Mouse (Mus musculus) CH12.LX (cell line): ENCODE data around the gene Cul9. TPM values are rescaled to one million over a fixed set of nuclear protein-coding genes. Genes with fewer than 3 reads are reported as not detected.

Source experiments
- DNase-seq: peaks from one replicate; pipeline ENCODE4 v3.0.0-alpha.2; 2013; ENCODE audit errors: extremely low read depth
- H3K27ac ChIP-seq: 2 replicates; pipeline ENCODE4 v1.5.1; 2012; ENCODE audit warnings: low read depth, mild to moderate bottlenecking, control low read depth, moderate library complexity; ENCODE audit not compliant: insufficient read depth
- H3K27me3 ChIP-seq: replicated peaks from 2 replicates; pipeline ENCODE3; 2012; ENCODE audit warnings: inconsistent platforms
- H3K36me3 ChIP-seq, 2 experiments: replicated peaks in 1 of 2; 2 replicates each; pipeline versions ENCODE3 to v1.6.1; 2012; ENCODE audit warnings: inconsistent platforms in 1 of 2, low read length in 1 of 2, mild to moderate bottlenecking in 1 of 2, mixed read lengths in 1 of 2, moderate library complexity in 1 of 2; ENCODE audit not compliant: control insufficient read depth in 1 of 2, insufficient read depth in 1 of 2
- H3K4me1 ChIP-seq, 2 experiments: 2 replicates each; pipeline ENCODE4 v1.6.1; 2012; ENCODE audit warnings: inconsistent platforms in 1 of 2, moderate library complexity in 1 of 2; ENCODE audit not compliant: insufficient read depth in 2 of 2, control insufficient read depth in 1 of 2
- H3K4me2 ChIP-seq: 2 replicates; pipeline ENCODE4 v1.6.1; 2012; ENCODE audit warnings: low read depth, mild to moderate bottlenecking, control low read depth; ENCODE audit not compliant: poor library complexity, insufficient read depth, severe bottlenecking
- H3K4me3 ChIP-seq, 3 experiments: fragments of 150-350 bp in 1 of 3; sonication (generic) in 1 of 3; replicated peaks in 1 of 3; 2 replicates each; pipeline versions ENCODE3 to v1.5.1; 2011 to 2012; ENCODE audit warnings: low read depth in 2 of 3, low read length in 2 of 3, mild to moderate bottlenecking in 2 of 3, moderate library complexity in 2 of 3, control low read depth in 1 of 3, improper control_type of control experiment in 1 of 3, inconsistent platforms in 1 of 3, mixed read lengths in 1 of 3; ENCODE audit not compliant: poor library complexity in 1 of 3
- H3K79me2 ChIP-seq: replicated peaks from 2 replicates; pipeline ENCODE4 v1.6.1; 2012; ENCODE audit warnings: mild to moderate bottlenecking, moderate library complexity; ENCODE audit not compliant: control insufficient read depth, poor library complexity, insufficient read depth, severe bottlenecking; ENCODE audit errors: extremely low read depth
- H3K9ac ChIP-seq: 2 replicates; pipeline ENCODE4 v1.6.1; 2012; ENCODE audit warnings: low read depth, mild to moderate bottlenecking, control low read depth, moderate library complexity; ENCODE audit not compliant: insufficient read depth
- H3K9me3 ChIP-seq: replicated peaks from 2 replicates; pipeline ENCODE3; 2012; ENCODE audit warnings: low read length, inconsistent platforms, mixed read lengths
- CHD2 ChIP-seq: IDR thresholded peaks from 2 replicates; pipeline ENCODE4 v1.6.1; 2011; ENCODE audit warnings: low read length, improper control_type of control experiment
- EP300 ChIP-seq: IDR thresholded peaks from 2 replicates; pipeline ENCODE4 v1.6.1; 2011; ENCODE audit warnings: low read length, improper control_type of control experiment
- ETS1 ChIP-seq: conservative IDR thresholded peaks from 2 replicates; pipeline ENCODE4 v1.6.1; 2012; ENCODE audit warnings: low read depth, mild to moderate bottlenecking, inconsistent platforms, low read length, improper control_type of control experiment, moderate library complexity
- GABPA ChIP-seq: IDR thresholded peaks from 2 replicates; pipeline ENCODE4 v1.6.1; 2012; ENCODE audit warnings: low read depth, low read length, improper control_type of control experiment, inconsistent platforms; ENCODE audit not compliant: insufficient replicate concordance
- IRF4 ChIP-seq: IDR thresholded peaks from 2 replicates; pipeline ENCODE4 v1.6.1; 2014; ENCODE audit warnings: low read depth, mild to moderate bottlenecking, inconsistent platforms, low read length, improper control_type of control experiment
- JUN ChIP-seq: IDR thresholded peaks from 2 replicates; pipeline ENCODE4 v1.6.1; 2011; ENCODE audit warnings: low read depth, mild to moderate bottlenecking, low read length, improper control_type of control experiment, moderate library complexity; ENCODE audit not compliant: insufficient read depth
- KAT2A ChIP-seq: IDR thresholded peaks from 2 replicates; pipeline ENCODE4 v1.6.1; 2012; ENCODE audit warnings: low read length, improper control_type of control experiment, inconsistent platforms; ENCODE audit not compliant: insufficient replicate concordance
- MAFK ChIP-seq: IDR thresholded peaks from 2 replicates; pipeline ENCODE4 v1.6.1; 2011; ENCODE audit warnings: low read length, improper control_type of control experiment; ENCODE audit not compliant: insufficient replicate concordance
- MAZ ChIP-seq: IDR thresholded peaks from 2 replicates; pipeline ENCODE4 v1.6.1; 2012; ENCODE audit warnings: low read depth, mild to moderate bottlenecking, inconsistent platforms, low read length, improper control_type of control experiment, moderate library complexity
- MEF2A ChIP-seq: IDR thresholded peaks from 2 replicates; pipeline ENCODE4 v1.6.1; 2014; ENCODE audit warnings: low read depth, mild to moderate bottlenecking, inconsistent platforms, low read length, improper control_type of control experiment, borderline replicate concordance
- RAD21 ChIP-seq: IDR thresholded peaks from 2 replicates; pipeline ENCODE4 v1.6.1; 2011; ENCODE audit warnings: low read depth, mild to moderate bottlenecking, low read length, improper control_type of control experiment, moderate library complexity
- RCOR1 ChIP-seq: conservative IDR thresholded peaks from 2 replicates; pipeline ENCODE4 v1.6.1; 2012; ENCODE audit warnings: low read depth, mild to moderate bottlenecking, inconsistent platforms, low read length, improper control_type of control experiment
- SIN3A ChIP-seq: IDR thresholded peaks from 2 replicates; pipeline ENCODE4 v1.6.1; 2012; ENCODE audit warnings: low read length, improper control_type of control experiment, inconsistent platforms
- UBTF ChIP-seq: IDR thresholded peaks from 2 replicates; pipeline ENCODE4 v1.6.1; 2012; ENCODE audit warnings: low read depth, mild to moderate bottlenecking, inconsistent platforms, low read length, improper control_type of control experiment, moderate library complexity
- USF1 ChIP-seq: IDR thresholded peaks from 2 replicates; pipeline ENCODE4 v1.6.1; 2014; ENCODE audit warnings: low read depth, mild to moderate bottlenecking, inconsistent platforms, low read length, improper control_type of control experiment
- USF2 ChIP-seq: conservative IDR thresholded peaks from 2 replicates; pipeline ENCODE4 v1.6.1; 2011; ENCODE audit warnings: low read depth, low read length, improper control_type of control experiment
- ZC3H11A ChIP-seq: IDR thresholded peaks from 2 replicates; pipeline ENCODE4 v1.6.1; 2012; ENCODE audit warnings: low read depth, mild to moderate bottlenecking, inconsistent platforms, low read length, improper control_type of control experiment
- dilution Hi-C: fragments of 300-500 bp; cut with MboI; formaldehyde crosslinking; loops from 2 replicates; pipeline ENCODE4 v1.14.3; 2020; ENCODE audit warnings: low sequenced_read_pairs; ENCODE audit not compliant: extremely low pct_unique_long_range_greater_than_20kb, extremely low pct_ligation_motif_present
- in situ Hi-C: fragments of 300-500 bp; cut with MboI; formaldehyde crosslinking; loops from 3 replicates; pipeline ENCODE4 v1.14.3; 2019; ENCODE audit warnings: low sequenced_read_pairs, low pct_ligation_motif_present, low pct_unique_long_range_greater_than_20kb, mixed read lengths
- polyA plus RNA-seq: library from polyadenylated mRNA; unstranded; fragments of >175 nt; gene quantifications from 2 replicates; pipeline ENCODE4 v1.2.1, GENCODE M21; 2012; ENCODE audit warnings: low read depth; ENCODE audit not compliant: insufficient read length
- total RNA-seq, 2 experiments: library from RNA; depleted of rRNA; stranded (reverse); fragments of 300-350 nt in 1 of 2; fragments of >200 nt in 1 of 2; gene quantifications; 2 replicates each; pipeline ENCODE4 v1.2.3; 2012 to 2014

Cul9 gene
- total and polyA plus RNA-seq, 3 experiments = 0.08 to 0.27 TPM; not detected in 1

DNA sequence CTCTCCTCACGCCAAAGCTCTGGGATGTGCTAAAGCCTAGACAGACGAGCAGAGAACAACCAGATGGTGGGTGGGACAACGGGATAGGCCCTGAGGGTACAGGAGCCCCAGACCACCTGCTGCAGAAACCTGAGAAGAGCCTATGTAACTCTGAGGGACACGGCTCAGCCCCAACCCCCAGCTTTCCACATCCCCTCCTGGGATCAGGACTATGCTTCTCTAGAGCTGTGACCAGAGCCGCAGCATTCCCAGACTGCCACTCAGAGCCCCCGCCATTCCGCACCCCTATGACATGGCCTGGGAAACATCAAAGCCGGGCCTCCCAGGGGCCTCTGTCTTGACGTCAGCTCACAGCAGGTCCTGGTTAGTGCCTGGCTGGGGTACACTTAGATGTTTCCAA lies 48.4 kb upstream of the Cul9 start:
- Histone ChIP-seq H3K36me3 (no peaks in the 10 kb centered on the region), H3K9ac (no peak overlapping the region), H3K4me1 (no peaks in the 10 kb centered on the region), H3K4me3 (no peak overlapping the region), H3K79me2 (no peaks in the 10 kb centered on the region), H3K27me3 (no peaks in the 10 kb centered on the region), H3K4me2 (no peak overlapping the region), H3K27ac (no peak overlapping the region), H3K9me3 (no peaks in the 10 kb centered on the region)
- no peak for DNase-seq
- in situ Hi-C loops = no loop called here
- no peak for TF ChIP-seq MEF2A
- TF ChIP-seq USF1 = no peak
- dilution Hi-C loops = no loop called here

DNA sequence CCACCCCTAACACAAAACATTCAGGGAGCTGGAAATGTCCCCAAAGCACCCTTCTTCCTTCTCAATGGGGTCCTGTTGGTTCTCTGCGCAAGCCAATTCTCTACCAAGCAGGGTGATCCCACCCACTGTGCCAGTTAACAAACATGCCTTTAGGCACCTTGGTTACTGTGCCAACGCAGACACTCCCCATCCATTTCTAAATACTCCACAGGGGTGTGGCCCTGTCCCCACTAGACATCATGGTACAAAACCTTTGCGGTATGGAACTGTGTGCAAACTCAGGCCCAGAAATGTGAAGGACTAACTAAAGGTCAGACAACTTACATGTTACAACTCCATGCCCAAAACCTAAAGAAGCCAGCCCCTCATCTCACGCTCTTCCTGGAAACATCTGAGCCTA lies 46.9 kb upstream of the Cul9 start:
- DNase-seq = no peak
- Histone ChIP-seq H3K4me2 (no peak overlapping the region), H3K36me3 (no peaks in the 10 kb centered on the region), H3K79me2 (no peaks in the 10 kb centered on the region), H3K4me3 (no peak overlapping the region), H3K4me1 (peaks cover 0 to 11% of the 10 kb centered on the region in 2 experiments; a peak in 2 of 4 replicates), H3K27ac (no peak overlapping the region), H3K9ac (no peak overlapping the region), H3K9me3 (no peaks in the 10 kb centered on the region)
- in situ Hi-C loops = no loop called here
- no peak for TF ChIP-seq EP300
- no peak for TF ChIP-seq USF2
- no peak for TF ChIP-seq MAZ
- TF ChIP-seq SIN3A = no peak
- no peak for TF ChIP-seq GABPA
- no peak for TF ChIP-seq RCOR1
- no peak for TF ChIP-seq KAT2A
- no peak for TF ChIP-seq USF1
- TF ChIP-seq JUN = no peak
- no peak for TF ChIP-seq MEF2A
- no peak for TF ChIP-seq CHD2
- TF ChIP-seq MAFK = no peak
- TF ChIP-seq, all 38 proteins: peak for 0
- dilution Hi-C loops = no loop called here
- no peaks in the 10 kb centered on the region for H3K27me3 ChIP-seq

DNA sequence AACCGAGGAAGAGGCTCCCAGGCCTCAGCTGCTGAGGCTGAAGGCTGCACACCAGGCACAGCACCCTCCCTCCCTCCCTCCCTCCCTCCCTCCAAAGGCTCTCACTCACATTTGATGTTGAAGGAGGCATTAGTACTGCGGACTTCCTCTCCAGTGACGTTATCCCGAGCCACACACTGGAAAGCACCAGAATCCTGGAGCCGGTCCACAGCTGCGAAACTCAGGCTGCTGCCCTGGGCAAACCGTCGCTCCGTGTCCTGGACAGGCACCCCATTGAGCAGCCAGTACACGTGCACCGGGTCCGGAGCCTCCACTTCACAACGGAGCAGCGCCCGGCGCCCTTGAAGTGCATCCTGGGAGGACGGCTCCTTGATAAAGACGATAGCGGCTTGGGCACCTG lies 45.2 kb upstream of the Cul9 start:
- H3K27ac ChIP-seq = no peak overlapping the region
- TF ChIP-seq ZC3H11A = no peak
- no peak for TF ChIP-seq RAD21
- TF ChIP-seq UBTF = no peak
- no peak for TF ChIP-seq IRF4
- TF ChIP-seq ETS1 = no peak
- no peak for TF ChIP-seq GABPA
- TF ChIP-seq USF2 = no peak
- H3K4me2 ChIP-seq = no peak overlapping the region
- dilution Hi-C loops (no loop called here), in situ Hi-C loops (no loop called here)
- no peaks in the 10 kb centered on the region for H3K27me3 ChIP-seq
- peaks cover 0 to 15% of the 10 kb centered on the region in 2 experiments; a peak in 2 of 4 replicates for H3K4me1 ChIP-seq
- no peaks in the 10 kb centered on the region for H3K36me3 ChIP-seq
- no peak overlapping the region for H3K9ac ChIP-seq
- no peak for DNase-seq
- H3K4me3 ChIP-seq = no peak overlapping the region
- H3K9me3 ChIP-seq = no peaks in the 10 kb centered on the region
- H3K79me2 ChIP-seq = no peaks in the 10 kb centered on the region
